Mouse (Mus musculus): ENCODE measurements around the gene Myh11.

The Myh11 gene

GRCm38 (mm10) chr16:14291223-14291622, at the start of gene Myh11:
Gene Myh11 (minus strand): TSS chr16:14291372.
- peak; percentile 44 to 46 for DNase-seq (ENCODE audit: low spot score in 2 of 2)

GRCm38 (mm10) chr16:14328156-14328555, 37.0 kb upstream of the Myh11 start:
- DNase-seq (ENCODE audit: low spot score in 2 of 2) = no peak

GRCm38 (mm10) chr16:14320494-14320893, 29.3 kb upstream of the Myh11 start:
- no peak for DNase-seq (ENCODE audit: low spot score in 2 of 2)

GRCm38 (mm10) chr16:14319681-14320080, 28.5 kb upstream of the Myh11 start:
- DNase-seq (ENCODE audit: low spot score in 2 of 2) = peak; percentile 26 to 43

GRCm38 (mm10) chr16:14316884-14317876, 26.0 kb upstream of the Myh11 start, which contains the start of gene Fopnl:
Gene Fopnl (minus strand): TSS chr16:14317405.
- DNase-seq (ENCODE audit: low spot score in 2 of 2) = peak; percentile 88 to 96

- DNase-seq (ENCODE audit: low spot score in 2 of 2) = no peak
Measured at GRCm38 (mm10) chr16:14312914-14313313, 21.7 kb upstream of the Myh11 start.

- DNase-seq (ENCODE audit: low spot score in 2 of 2) = no peak
Measured at GRCm38 (mm10) chr16:14311371-14311770, 20.2 kb upstream of the Myh11 start.

- DNase-seq (ENCODE audit: low spot score in 2 of 2) = no peak
Measured at GRCm38 (mm10) chr16:14309833-14310232, 18.7 kb upstream of the Myh11 start.

GRCm38 (mm10) chr16:14308245-14309073, 17.3 kb upstream of the Myh11 start:
- DNase-seq (ENCODE audit: low spot score in 2 of 2) = no peak

GRCm38 (mm10) chr16:14307373-14307772, 16.2 kb upstream of the Myh11 start:
- no peak for DNase-seq (ENCODE audit: low spot score in 2 of 2)

- DNase-seq (ENCODE audit: low spot score in 2 of 2) = no peak
Measured at GRCm38 (mm10) chr16:14306451-14306850, 15.3 kb upstream of the Myh11 start.

- no peak for DNase-seq (ENCODE audit: low spot score in 2 of 2)
Measured at GRCm38 (mm10) chr16:14304791-14305190, 13.6 kb upstream of the Myh11 start.

GRCm38 (mm10) chr16:14303676-14304075, 12.5 kb upstream of the Myh11 start:
- peak in 1 of 2 experiments; percentile 44 for DNase-seq (ENCODE audit: low spot score in 2 of 2)

GRCm38 (mm10) chr16:14303148-14303547, 12.0 kb upstream of the Myh11 start:
- no peak for DNase-seq (ENCODE audit: low spot score in 2 of 2)

GRCm38 (mm10) chr16:14298461-14298860, 7.3 kb upstream of the Myh11 start:
- no peak for DNase-seq (ENCODE audit: low spot score in 2 of 2)

GRCm38 (mm10) chr16:14297746-14298145, 6.6 kb upstream of the Myh11 start:
- no peak for DNase-seq (ENCODE audit: low spot score in 2 of 2)

GRCm38 (mm10) chr16:14297137-14297536, 6.0 kb upstream of the Myh11 start:
- DNase-seq (ENCODE audit: low spot score in 2 of 2) = no peak

- DNase-seq (ENCODE audit: low spot score in 2 of 2) = no peak
Measured at GRCm38 (mm10) chr16:14296544-14297124, 5.5 kb upstream of the Myh11 start.

GRCm38 (mm10) chr16:14295291-14295690, 4.1 kb upstream of the Myh11 start:
- DNase-seq (ENCODE audit: low spot score in 2 of 2) = no peak

GRCm38 (mm10) chr16:14292205-14293199, 1.3 kb upstream of the Myh11 start:
- no peak for DNase-seq (ENCODE audit: low spot score in 2 of 2)

Data from urinary bladder, adult 18-20 months (tissue).